Mouse (Mus musculus) heart, embryonic 11.5 days (tissue): ENCODE measurements around the gene Gm20075. TPM values are rescaled to one million over a fixed set of nuclear protein-coding genes. Genes with fewer than 3 reads are reported as not detected.
"Not testable (repeated sequence)": the region's sequence is repeated elsewhere in the genome, so short reads cannot be mapped to it uniquely, and the experiment has no call there.

Experiments used
- ATAC-seq: fragments of 200-750 bp; cut with Nextera tagmentation; replicated peaks from 2 replicates; pipeline ENCODE4 v1.8.0; 2017; ENCODE audit warnings: moderate library complexity; ENCODE audit not compliant: insufficient number of reproducible peaks, low FRiP score, low TSS enrichment
- H3K27ac ChIP-seq: fragments of 300-500 bp; sonication (generic); 2 replicates; pipeline ENCODE4 v1.5.1; 2014; ENCODE audit warnings: mild to moderate bottlenecking, low read depth, low read length
- H3K27me3 ChIP-seq: fragments of 300-500 bp; sonication (generic); 2 replicates; pipeline ENCODE4 v1.6.1; 2014; ENCODE audit warnings: mild to moderate bottlenecking, low read length, mixed read lengths; ENCODE audit not compliant: control insufficient read depth, insufficient read depth
- H3K36me3 ChIP-seq: fragments of 300-500 bp; sonication (generic); 2 replicates; pipeline ENCODE4 v1.6.1; 2014; ENCODE audit warnings: mild to moderate bottlenecking, low read length, moderate library complexity, mixed read lengths; ENCODE audit not compliant: control insufficient read depth, insufficient read depth
- H3K4me1 ChIP-seq: fragments of 300-500 bp; sonication (generic); 2 replicates; pipeline ENCODE4 v1.6.1; 2014; ENCODE audit warnings: low read length; ENCODE audit not compliant: control insufficient read depth, insufficient read depth
- H3K4me2 ChIP-seq: fragments of 300-500 bp; sonication (generic); 2 replicates; pipeline ENCODE4 v1.6.1; 2014; ENCODE audit warnings: mild to moderate bottlenecking, moderate library complexity
- H3K4me3 ChIP-seq: fragments of 300-500 bp; sonication (generic); 2 replicates; pipeline ENCODE4 v1.5.1; 2014; ENCODE audit warnings: low read depth, low read length
- H3K9ac ChIP-seq: fragments of 300-500 bp; sonication (generic); 2 replicates; pipeline ENCODE4 v1.6.1; 2014; ENCODE audit warnings: mild to moderate bottlenecking, low read depth, low read length, moderate library complexity
- H3K9me3 ChIP-seq: fragments of 300-500 bp; sonication (generic); replicated peaks from 2 replicates; pipeline ENCODE4 v1.6.1; 2016; ENCODE audit warnings: low read length; ENCODE audit not compliant: control insufficient read depth
- WGBS: fragments of 180-500 bp; shearing (Covaris S2); extraction: QIAGEN DNeasy Blood & Tissue Kit; methylation state at CpG from one replicate; pipeline ENCODE4 v1.1.7; 2014; ENCODE audit not compliant: insufficient replicate concordance; 5-methylcytosine and 5-hydroxymethylcytosine counted together
- polyA plus RNA-seq: library from polyadenylated mRNA; unstranded; fragments of >200 nt; fragmentation: Nextera tagmentation; extraction: Ambion mirVana; gene quantifications from 2 replicates; pipeline ENCODE4 v1.2.1, GENCODE M21; 2014

Gm20075 gene
- polyA plus RNA-seq, 1 experiment from 2014 or later, result 30.8 TPM

GRCm38 (mm10) chr13:96081754-96082153, 578 bp upstream of the Gm20075 start, which contains the start of gene Gm17190:
Gm17190 (plus strand) TSS chr13:96082054.
- H3K4me2 ChIP-seq, H3K27ac ChIP-seq, H3K36me3 ChIP-seq, H3K9ac ChIP-seq, H3K27me3 ChIP-seq, H3K9me3 ChIP-seq, ATAC-seq, H3K4me1 ChIP-seq, H3K4me3 ChIP-seq: not testable (repeated sequence)
- 69% methylated on average over 1 of the region's 1 CpGs for WGBS

GRCm38 (mm10) chr13:96073555-96073954, 7.6 kb downstream of the Gm20075 start:
- H3K27me3 ChIP-seq, result no peaks in the 10 kb centered on the region
- no peaks in the 10 kb centered on the region for H3K36me3 ChIP-seq
- no peak overlapping the region for H3K27ac ChIP-seq
- no peak; the same call in 1 of the 2 replicates for ATAC-seq
- no peaks in the 10 kb centered on the region for H3K4me1 ChIP-seq
- no peak overlapping the region for H3K9ac ChIP-seq
- no peak overlapping the region for H3K4me3 ChIP-seq
- WGBS, result 69% methylated on average over 8 of the region's 8 CpGs
- H3K9me3 ChIP-seq, result no peaks in the 10 kb centered on the region
- H3K4me2 ChIP-seq, result no peak overlapping the region

DNA sequence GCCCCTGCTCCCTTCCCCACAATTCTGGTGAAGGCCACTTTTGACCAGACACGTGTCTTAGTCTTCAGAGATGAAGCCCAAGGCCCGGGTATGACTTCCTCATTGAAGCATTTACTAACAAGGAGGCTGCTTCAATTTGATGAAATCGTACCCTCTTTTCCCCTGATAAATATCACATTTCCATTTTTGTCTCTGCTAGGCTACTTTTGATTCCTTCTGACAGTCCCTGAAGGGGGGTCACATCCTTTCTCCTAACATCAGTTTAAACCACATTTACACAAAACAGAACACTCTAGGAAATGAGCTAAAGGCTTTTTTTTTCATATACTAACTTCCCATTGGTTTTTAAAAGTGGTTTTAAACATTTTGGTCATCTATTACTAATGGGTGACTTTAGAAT, 28.4 kb downstream of the Gm20075 start:
- no peak overlapping the region for H3K9ac ChIP-seq
- WGBS, result 75% methylated on average over 3 of the region's 3 CpGs
- no peaks in the 10 kb centered on the region for H3K36me3 ChIP-seq
- no peak overlapping the region for H3K27ac ChIP-seq
- H3K27me3 ChIP-seq, result no peaks in the 10 kb centered on the region
- no peak for ATAC-seq
- H3K9me3 ChIP-seq, result no peaks in the 10 kb centered on the region
- no peak overlapping the region for H3K4me3 ChIP-seq
- no peak overlapping the region for H3K4me2 ChIP-seq
- no peaks in the 10 kb centered on the region for H3K4me1 ChIP-seq

DNA sequence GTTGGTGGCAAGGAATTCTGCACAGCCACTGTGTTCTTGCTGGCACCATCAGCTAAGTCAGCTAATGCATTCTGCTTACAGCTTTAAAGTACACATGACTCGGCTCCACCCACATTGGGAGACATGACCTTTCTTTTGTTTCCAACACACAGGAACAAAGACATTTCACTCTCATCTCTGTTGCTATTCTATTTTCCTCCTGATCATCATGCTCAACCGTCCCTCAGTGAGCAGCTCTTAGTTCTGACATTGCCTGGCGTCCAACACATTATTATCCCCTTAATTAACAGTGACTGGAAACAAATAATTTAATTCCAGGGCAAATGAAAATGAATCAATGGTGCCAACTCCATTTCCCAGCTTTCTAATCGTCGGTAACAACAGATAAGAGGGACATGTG, 35.8 kb downstream of the Gm20075 start:
- 61% methylated on average over 5 of the region's 5 CpGs for WGBS
- H3K9ac ChIP-seq, result no peak overlapping the region

DNA sequence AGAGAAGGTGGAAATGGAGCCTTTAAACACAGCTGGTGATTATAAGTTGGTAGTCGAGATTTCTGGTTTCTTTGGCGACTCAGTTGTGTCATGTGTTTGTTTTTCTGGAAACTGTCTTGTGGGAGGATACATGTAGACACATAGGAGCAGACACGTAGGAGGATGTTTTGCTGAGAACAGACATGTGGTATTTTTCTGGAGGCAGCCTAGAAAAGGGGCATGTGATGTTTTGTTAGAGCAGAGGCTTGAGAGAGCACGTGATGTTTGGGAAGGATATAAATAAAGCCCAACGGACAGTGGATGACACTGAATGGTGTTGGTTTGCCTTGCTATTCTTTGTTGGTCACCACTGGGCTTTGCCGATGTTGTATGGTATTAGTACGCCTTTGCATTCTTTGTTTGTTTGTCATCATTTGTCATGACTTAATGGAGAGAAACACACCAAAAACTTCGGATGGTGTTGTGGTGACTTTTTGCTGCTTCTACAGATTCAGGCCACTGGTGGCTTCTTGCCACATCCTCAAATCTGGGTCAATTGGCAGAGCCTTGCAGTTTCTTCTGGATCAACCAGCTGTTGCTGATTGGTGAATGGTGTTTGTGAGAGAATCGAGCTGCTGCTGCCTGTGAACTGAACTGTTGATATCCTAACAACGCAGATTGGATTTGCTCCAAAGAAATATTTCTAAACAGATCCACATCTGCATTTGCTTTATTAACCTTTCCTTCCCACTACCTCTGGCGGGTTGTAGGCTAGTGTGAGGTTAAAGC, 40.7 kb downstream of the Gm20075 start:
- 73% methylated on average over 11 of the region's 11 CpGs for WGBS
- no peak for ATAC-seq
- H3K27me3 ChIP-seq, result no peaks in the 10 kb centered on the region
- no peak overlapping the region for H3K4me3 ChIP-seq
- H3K9ac ChIP-seq, result no peak overlapping the region
- no peak overlapping the region for H3K27ac ChIP-seq
- no peaks in the 10 kb centered on the region for H3K9me3 ChIP-seq
- H3K4me1 ChIP-seq, result no peaks in the 10 kb centered on the region
- no peaks in the 10 kb centered on the region for H3K36me3 ChIP-seq
- no peak overlapping the region for H3K4me2 ChIP-seq

More for the DNA sequence above, 35.8 kb downstream of the Gm20075 start:
- no peaks in the 10 kb centered on the region for H3K36me3 ChIP-seq
- no peaks in the 10 kb centered on the region for H3K9me3 ChIP-seq
- no peak overlapping the region for H3K4me2 ChIP-seq
- no peak overlapping the region for H3K4me3 ChIP-seq
- H3K27me3 ChIP-seq, result no peaks in the 10 kb centered on the region
- no peaks in the 10 kb centered on the region for H3K4me1 ChIP-seq
- no peak overlapping the region for H3K27ac ChIP-seq
- no peak for ATAC-seq

DNA sequence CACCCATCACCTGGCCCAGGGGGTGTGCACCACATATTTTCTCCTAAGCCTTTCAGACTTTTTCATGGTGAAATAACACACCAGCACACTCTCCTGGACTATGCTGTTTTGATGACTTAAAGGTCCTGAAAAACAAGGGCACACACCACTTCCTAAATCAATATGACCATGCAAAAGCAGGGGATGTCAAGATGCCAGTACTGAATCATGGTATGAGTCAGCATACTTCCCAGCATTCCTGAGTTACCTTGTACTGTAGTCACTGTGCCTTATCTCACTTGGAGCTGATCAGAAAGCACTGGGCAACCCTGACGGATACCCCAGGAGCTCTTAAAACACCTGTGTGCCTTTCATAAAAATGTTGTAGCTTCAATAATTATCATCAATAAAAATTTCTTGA, 41.6 kb downstream of the Gm20075 start:
- no peaks in the 10 kb centered on the region for H3K27me3 ChIP-seq
- WGBS, result 62% methylated on average over 1 of the region's 1 CpGs
- H3K4me1 ChIP-seq, result no peaks in the 10 kb centered on the region
- no peaks in the 10 kb centered on the region for H3K36me3 ChIP-seq
- ATAC-seq, result no peak
- no peaks in the 10 kb centered on the region for H3K9me3 ChIP-seq
- H3K9ac ChIP-seq, result no peak overlapping the region
- H3K27ac ChIP-seq, result no peak overlapping the region
- no peak overlapping the region for H3K4me3 ChIP-seq
- no peak overlapping the region for H3K4me2 ChIP-seq

DNA sequence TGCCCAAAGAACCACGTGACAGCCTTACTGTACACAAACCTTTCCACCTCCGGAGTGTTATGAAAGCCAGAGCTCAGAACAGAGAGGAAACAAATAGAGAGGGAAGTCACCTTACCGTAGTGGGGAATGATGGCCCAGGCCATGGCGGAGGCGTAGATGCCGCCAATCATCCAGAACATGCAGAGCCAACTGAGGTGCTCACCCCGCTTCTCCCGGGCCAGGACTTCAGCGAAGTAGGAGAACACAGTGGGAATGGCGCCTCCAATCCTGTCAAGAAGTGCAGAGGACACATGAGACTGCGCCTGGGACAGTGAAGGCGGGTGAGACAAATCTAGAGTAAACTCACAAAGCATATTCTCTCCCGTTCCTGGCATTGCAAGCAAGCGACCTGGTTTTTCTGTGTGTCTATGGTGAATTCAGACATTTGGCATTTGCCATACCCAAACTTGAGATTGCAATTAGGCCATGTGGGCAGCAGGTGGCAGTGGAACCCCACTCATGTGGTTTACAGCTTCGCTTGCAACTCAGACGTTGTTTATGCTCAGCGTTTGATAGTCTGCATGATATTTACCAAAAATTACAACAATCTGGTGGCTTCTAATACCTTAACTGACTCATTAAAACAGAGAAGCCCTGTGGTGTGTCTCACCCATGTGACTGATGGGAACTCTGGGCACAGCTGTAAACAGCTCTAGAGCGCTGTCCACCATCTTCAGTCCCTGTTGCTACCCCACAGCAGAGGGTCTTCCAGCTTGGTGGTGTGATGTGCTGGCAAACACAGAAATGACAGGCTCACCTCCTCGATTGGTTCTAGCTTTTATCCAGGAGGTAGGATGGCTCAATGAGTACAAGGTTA, 50.6 kb downstream of the Gm20075 start:
- H3K9me3 ChIP-seq, result no peaks in the 10 kb centered on the region
- no peak overlapping the region for H3K4me2 ChIP-seq
- no peak overlapping the region for H3K27ac ChIP-seq
- no peaks in the 10 kb centered on the region for H3K4me1 ChIP-seq
- no peaks in the 10 kb centered on the region for H3K36me3 ChIP-seq
- WGBS, result 53% methylated on average over 19 of the region's 19 CpGs
- no peak overlapping the region for H3K9ac ChIP-seq
- ATAC-seq, result no peak
- no peak overlapping the region for H3K4me3 ChIP-seq
- H3K27me3 ChIP-seq, result no peaks in the 10 kb centered on the region
